Mouse (Mus musculus) heart, adult 2 months (tissue): ENCODE measurements around the gene Ak2. TPM values are rescaled to one million over a fixed set of nuclear protein-coding genes. Genes with fewer than 3 reads are reported as not detected.

Source experiments
- DNase-seq, 2 experiments: peaks; one replicate each; pipeline ENCODE4 v3.0.0; 2021
- H3K27ac ChIP-seq: fragments of 200-600 bp; 2 replicates; pipeline ENCODE4 v1.8.1; 2022
- H3K27me3 ChIP-seq: fragments of 200-500 bp; 2 replicates; pipeline ENCODE4 v1.6.1; 2012; ENCODE audit warnings: mild to moderate bottlenecking, low read length, inconsistent platforms, mixed read lengths; ENCODE audit not compliant: control insufficient read depth, insufficient read depth
- H3K36me3 ChIP-seq: fragments of 200-500 bp; 2 replicates; pipeline ENCODE4 v1.6.1; 2012; ENCODE audit warnings: low read length, inconsistent platforms; ENCODE audit not compliant: control insufficient read depth, insufficient read depth
- H3K4me1 ChIP-seq: fragments of 200-500 bp; 2 replicates; pipeline ENCODE4 v1.6.1; 2011; ENCODE audit warnings: low read length; ENCODE audit not compliant: control insufficient read depth, insufficient read depth
- H3K4me3 ChIP-seq: fragments of 200-600 bp; 2 replicates; pipeline ENCODE4 v1.8.1; 2022
- H3K79me2 ChIP-seq: fragments of 200-500 bp; replicated peaks from 2 replicates; pipeline ENCODE4 v1.6.1; 2012; ENCODE audit warnings: mild to moderate bottlenecking, inconsistent platforms, low read length, moderate library complexity, mixed read lengths; ENCODE audit not compliant: control insufficient read depth, insufficient read depth
- H3K9ac ChIP-seq: fragments of 200-500 bp; 2 replicates; pipeline ENCODE4 v1.6.1; 2012; ENCODE audit warnings: low read depth, mild to moderate bottlenecking, control low read depth, inconsistent platforms, low read length, mixed read lengths
- CTCF ChIP-seq: fragments of 200-600 bp; IDR thresholded peaks from 2 replicates; pipeline ENCODE4 v1.8.1; 2022; ENCODE audit warnings: antibody characterized with exemption, mild to moderate bottlenecking, moderate library complexity
- EP300 ChIP-seq: fragments of 200-500 bp; IDR thresholded peaks from 2 replicates; pipeline ENCODE4 v1.6.1; 2011; ENCODE audit warnings: low read depth, low read length, control low read depth; ENCODE audit not compliant: insufficient read depth
- POLR2A ChIP-seq: fragments of 200-500 bp; IDR thresholded peaks from 2 replicates; pipeline ENCODE4 v1.6.1; 2011; ENCODE audit warnings: mild to moderate bottlenecking, low read depth, low read length, control low read depth; ENCODE audit not compliant: insufficient read depth
- WGBS: fragments of 180-500 bp; shearing (Covaris S2); methylation state at CpG from one replicate; pipeline ENCODE4 v1.1.7; 2018; 5-methylcytosine and 5-hydroxymethylcytosine counted together
- intact Hi-C: fragments of 180-260 bp; cut with DNase I; formaldehyde crosslinking; loops from one replicate; pipeline ENCODE4 v1.15.1; 2025
- polyA plus RNA-seq: library from polyadenylated mRNA; depleted of rRNA; stranded (reverse); fragments of >200 nt; gene quantifications from 2 replicates; pipeline ENCODE4 v1.2.3, GENCODE M21; 2012
- total RNA-seq, 2 experiments: library from RNA; stranded (reverse); gene quantifications; 2 replicates each; pipeline ENCODE4 v1.2.3; 2021

Ak2 gene
- total and polyA plus RNA-seq, 3 experiments: 43.4 to 70.5 (median 63.1) TPM

GRCm38 (mm10) chr4:128993675-128994074 lies 1.9 kb downstream of the Ak2 start:
- no peak for TF ChIP-seq EP300
- no peak for TF ChIP-seq CTCF
- no peak for TF ChIP-seq POLR2A
- peak overlapping the region; percentile 87 for H3K9ac ChIP-seq
- WGBS: 3% methylated on average over 12 of the region's 12 CpGs
- no peaks in the 10 kb centered on the region; the same call in 1 of the 2 replicates for H3K36me3 ChIP-seq
- H3K27me3 ChIP-seq: no peaks in the 10 kb centered on the region
- intact Hi-C loops: loop anchor here (2.0 kb wide), 1 partner anchor 65 kb away; the partner anchor contains the start of gene Rnf19b
- DNase-seq: no peak
- H3K4me1 ChIP-seq: peaks cover 4% of the 10 kb centered on the region
- H3K79me2 ChIP-seq: peaks cover 3% of the 10 kb centered on the region
- H3K4me3 ChIP-seq: peak overlapping the region; percentile 78
- peak overlapping the region; percentile 77 for H3K27ac ChIP-seq

- H3K79me2 ChIP-seq: peaks cover 3% of the 10 kb centered on the region
- 56% methylated on average over 7 of the region's 7 CpGs for WGBS
- H3K4me1 ChIP-seq: peaks cover 4% of the 10 kb centered on the region
- H3K36me3 ChIP-seq: no peaks in the 10 kb centered on the region; the same call in 1 of the 2 replicates
- intact Hi-C loops: no loop called here
- H3K27ac ChIP-seq: no peak overlapping the region
- H3K27me3 ChIP-seq: no peaks in the 10 kb centered on the region
- H3K4me3 ChIP-seq: no peak overlapping the region
- TF ChIP-seq CTCF (no peak), EP300 (no peak), POLR2A (no peak)
- no peak overlapping the region for H3K9ac ChIP-seq
- DNase-seq: no peak
Observed at GRCm38 (mm10) chr4:128995238-128995637, 3.5 kb downstream of the Ak2 start.

GRCm38 (mm10) chr4:128997258-128997657 lies 5.5 kb downstream of the Ak2 start:
- 60% methylated on average over 8 of the region's 8 CpGs for WGBS
- TF ChIP-seq EP300 (no peak), POLR2A (no peak), CTCF (no peak)
- no peak overlapping the region for H3K27ac ChIP-seq
- H3K9ac ChIP-seq: no peak overlapping the region
- H3K27me3 ChIP-seq: no peaks in the 10 kb centered on the region
- H3K4me1 ChIP-seq: peaks cover 7% of the 10 kb centered on the region
- intact Hi-C loops: no loop called here
- H3K36me3 ChIP-seq: no peaks in the 10 kb centered on the region; the same call in 1 of the 2 replicates
- no peak for DNase-seq
- no peak overlapping the region for H3K4me3 ChIP-seq
- H3K79me2 ChIP-seq: peaks cover 3% of the 10 kb centered on the region

GRCm38 (mm10) chr4:128998401-128998800 lies 6.6 kb downstream of the Ak2 start:
- H3K27ac ChIP-seq: no peak overlapping the region
- H3K27me3 ChIP-seq: no peaks in the 10 kb centered on the region
- H3K4me1 ChIP-seq: peaks cover 7% of the 10 kb centered on the region
- peaks cover 3% of the 10 kb centered on the region for H3K79me2 ChIP-seq
- WGBS: 92% methylated on average over 8 of the region's 8 CpGs
- intact Hi-C loops: no loop called here
- H3K9ac ChIP-seq: no peak overlapping the region
- H3K4me3 ChIP-seq: no peak overlapping the region
- TF ChIP-seq CTCF (no peak), EP300 (no peak), POLR2A (no peak)
- no peaks in the 10 kb centered on the region; the same call in 1 of the 2 replicates for H3K36me3 ChIP-seq
- DNase-seq: no peak

GRCm38 (mm10) chr4:129000786-129001185 lies 9.0 kb downstream of the Ak2 start:
- H3K4me1 ChIP-seq: peaks cover 3% of the 10 kb centered on the region; the same call in 1 of the 2 replicates
- 51% methylated on average over 3 of the region's 3 CpGs for WGBS
- no peaks in the 10 kb centered on the region; the same call in 1 of the 2 replicates for H3K36me3 ChIP-seq
- no peaks in the 10 kb centered on the region for H3K27me3 ChIP-seq
- H3K27ac ChIP-seq: no peak overlapping the region
- TF ChIP-seq POLR2A (no peak), CTCF (no peak), EP300 (no peak)
- no peak overlapping the region for H3K9ac ChIP-seq
- H3K79me2 ChIP-seq: no peaks in the 10 kb centered on the region
- intact Hi-C loops: no loop called here
- H3K4me3 ChIP-seq: no peak overlapping the region
- no peak for DNase-seq

- no peak overlapping the region for H3K9ac ChIP-seq
- no peaks in the 10 kb centered on the region for H3K36me3 ChIP-seq
- peaks cover 3% of the 10 kb centered on the region; the same call in 1 of the 2 replicates for H3K4me1 ChIP-seq
- no peaks in the 10 kb centered on the region for H3K79me2 ChIP-seq
- intact Hi-C loops: no loop called here
- 89% methylated on average over 8 of the region's 8 CpGs for WGBS
- no peaks in the 10 kb centered on the region for H3K27me3 ChIP-seq
- TF ChIP-seq POLR2A (no peak), CTCF (no peak), EP300 (no peak)
- H3K27ac ChIP-seq: no peak overlapping the region
- H3K4me3 ChIP-seq: no peak overlapping the region
- no peak for DNase-seq
Observed at GRCm38 (mm10) chr4:129003720-129004119, 12.0 kb downstream of the Ak2 start.
